In genomic region chr11:55327558-55328409, GRCm38 (mm10) we compare ENCODE assay signal across 25 mouse cellular contexts. TPM values are rescaled to one million over a fixed set of nuclear protein-coding genes. Genes with fewer than 3 reads are reported as not detected.
DNase-seq lines count a peak whose midpoint lies in the region; ATAC-seq lines count a peak whose summit lies in the region.
"Had no signal": no experiment of that assay in that cellular context is flagged by ENCODE, and none has a peak within 500 bp of the region (broad histone marks: within the 10 kb centered on the region; RNA-seq: fewer than 3 reads in every experiment).

No protein-coding gene starts in this region.

- no peak overlapping the region for H3K9ac ChIP-seq in stomach, embryonic 16.5 days (ENCODE audit: low read length)
- H3K9ac ChIP-seq: embryonic facial prominence, embryonic 12.5 days; forebrain, embryonic 12.5 days; heart, embryonic 15.5 days; hindbrain, embryonic 13.5 days; liver, embryonic 13.5 days; neural tube, embryonic 12.5 days had no signal

- ATAC-seq in stomach, embryonic 16.5 days (ENCODE audit: insufficient read depth, low FRiP score) = no peak
- ATAC-seq in granulocyte monocyte progenitor cell, adult 5-6 weeks (replicated peaks; ENCODE audit: poor library complexity, severe bottlenecking) = no peak
- ATAC-seq: CD4-positive, CD25-positive, alpha-beta regulatory T cell, adult 4 months had no signal

- WGBS in stomach, embryonic 16.5 days = 85% methylated on average over 9 of the region's 9 CpGs

- peak overlapping the region; percentile 83 for H3K27ac ChIP-seq in stomach, embryonic 16.5 days (ENCODE audit: low read length)
- H3K27ac ChIP-seq: embryonic facial prominence, embryonic 12.5 days; forebrain, embryonic 12.5 days; heart, embryonic 15.5 days; hindbrain, embryonic 13.5 days; liver, embryonic 13.5 days; neural tube, embryonic 12.5 days had no signal

- H3K4me1 ChIP-seq in stomach, embryonic 16.5 days (ENCODE audit: control insufficient read depth, insufficient read depth, low read length) = peaks cover 10% of the 10 kb centered on the region
- H3K4me1 ChIP-seq: embryonic facial prominence, embryonic 12.5 days; liver, embryonic 13.5 days; neural tube, embryonic 12.5 days had no signal

- no peaks in the 10 kb centered on the region for H3K9me3 ChIP-seq in stomach, embryonic 16.5 days (replicated peaks; ENCODE audit: control insufficient read depth, low read length)
- H3K9me3 ChIP-seq: embryonic facial prominence, embryonic 12.5 days; forebrain, embryonic 12.5 days; heart, embryonic 15.5 days; hindbrain, embryonic 13.5 days; liver, embryonic 13.5 days; megakaryocyte, embryonic 14.5 days; neural tube, embryonic 12.5 days had no signal

- H3K36me3 ChIP-seq in stomach, embryonic 16.5 days (ENCODE audit: control insufficient read depth, insufficient read depth, low read length) = no peaks in the 10 kb centered on the region
- H3K36me3 ChIP-seq: embryonic facial prominence, embryonic 12.5 days; forebrain, embryonic 12.5 days; heart, embryonic 15.5 days; hindbrain, embryonic 13.5 days; liver, embryonic 13.5 days; neural tube, embryonic 12.5 days had no signal

- H3K4me3 ChIP-seq in stomach, embryonic 16.5 days (replicated peaks; ENCODE audit: low read length) = no peak overlapping the region
- H3K4me3 ChIP-seq: embryonic facial prominence, embryonic 12.5 days; erythroblast, embryonic 14.5 days; forebrain, embryonic 12.5 days; heart, embryonic 15.5 days; hindbrain, embryonic 13.5 days; liver, embryonic 13.5 days; megakaryocyte, embryonic 14.5 days; neural tube, embryonic 12.5 days had no signal

- no peaks in the 10 kb centered on the region for H3K27me3 ChIP-seq in stomach, embryonic 16.5 days (ENCODE audit: control insufficient read depth, insufficient read depth, low read length)
- H3K27me3 ChIP-seq: embryonic facial prominence, embryonic 12.5 days; forebrain, embryonic 12.5 days; heart, embryonic 15.5 days; hindbrain, embryonic 13.5 days; liver, embryonic 13.5 days; neural tube, embryonic 12.5 days had no signal

- H3K4me2 ChIP-seq in stomach, embryonic 16.5 days (ENCODE audit: low read depth, low read length) = 0 out of 2 replicates have a peak overlapping the region, but pooled peaks have one; percentile 1
- H3K4me2 ChIP-seq: embryonic facial prominence, embryonic 12.5 days; forebrain, embryonic 12.5 days; heart, embryonic 15.5 days; hindbrain, embryonic 13.5 days; liver, embryonic 13.5 days; neural tube, embryonic 12.5 days had no signal

- peak; percentile 66 to 76 for DNase-seq in urinary bladder, adult 18-20 months (ENCODE audit: low spot score in 2 of 2)
- DNase-seq in urinary bladder, postnatal 10 days (ENCODE audit: low spot score) = no peak
- peak; percentile 87 for DNase-seq in cerebellum, adult 9-10 months
- DNase-seq in kidney, adult 18-20 months = no peak
- no peak for DNase-seq in adrenal gland, postnatal 14 days
- DNase-seq: gastrocnemius, postnatal 36 days; heart, postnatal 36 days; kidney, adult 11 months; kidney, postnatal 4 days; liver, embryonic 13.5 days; lung, adult 2 months; lung, postnatal 36 days; midbrain, embryonic 14.5 days; thymus, adult 18-20 months; thymus, postnatal 4 days had no signal

RNA-seq across cellular contexts. Expression of gene Fat2, which starts 8.6 kb away (rescaled TPM):
- 0.97 and 1.2 TPM in 2 replicates for polyA plus RNA-seq in stomach, embryonic 16.5 days (2015; fragmentation: Nextera tagmentation; extraction: Ambion mirVana)
- total RNA-seq in granulocyte monocyte progenitor cell, adult 5-6 weeks (2014; fragmentation: Nextera tagmentation) = not detected in 2 replicates
- not detected in 2 replicates for total RNA-seq in granulocyte monocyte progenitor cell, adult 5-6 weeks (2017)
- total RNA-seq in adrenal gland, postnatal 14 days (2021) = 0.11 and 0.56 TPM in 2 replicates
- polyA plus RNA-seq: CD4-positive, CD25-positive, alpha-beta regulatory T cell, adult 4 months; erythroblast, embryonic 14.5 days; liver, embryonic 13.5 days had no signal

Comparison
In these comparisons a context has a peak if more than half of its experiments do, and no peak if none do; other contexts are left out.
1. DNase-seq: peak in urinary bladder, adult 18-20 months (2 of 2) and cerebellum, adult 9-10 months (single experiment); none in urinary bladder, postnatal 10 days (single experiment), kidney, adult 18-20 months (single experiment) and adrenal gland, postnatal 14 days (single experiment).